Mouse (Mus musculus): Measurements from ENCODE around the gene Pde2a.
"Not testable (repeated sequence)": the region's sequence is repeated elsewhere in the genome, so short reads cannot be mapped to it uniquely, and the experiment has no call there.

Gene Pde2a

GRCm38 (mm10) chr7:101516460-101516859, 95.0 kb downstream of the Pde2a start:
- DNase-seq (ENCODE audit: low read depth, low spot score): peak; percentile 44

GRCm38 (mm10) chr7:101521696-101522095, 100.2 kb downstream of the Pde2a start:
- DNase-seq (ENCODE audit: low read depth, low spot score): no peak

- no peak for DNase-seq (ENCODE audit: low read depth, low spot score)
Observed at GRCm38 (mm10) chr7:101523205-101523604, 101.7 kb downstream of the Pde2a start.

GRCm38 (mm10) chr7:101526484-101526883, 105.0 kb downstream of the Pde2a start:
- DNase-seq (ENCODE audit: low read depth, low spot score): no peak

- DNase-seq (ENCODE audit: low read depth, low spot score): no peak
Observed at GRCm38 (mm10) chr7:101534428-101534827, 112.9 kb downstream of the Pde2a start.

- no peak for DNase-seq (ENCODE audit: low read depth, low spot score)
Observed at GRCm38 (mm10) chr7:101535102-101535501, 113.6 kb downstream of the Pde2a start.

GRCm38 (mm10) chr7:101535517-101535916, 114.0 kb downstream of the Pde2a start:
- DNase-seq (ENCODE audit: low read depth, low spot score): no peak

GRCm38 (mm10) chr7:101537541-101537940, 116.0 kb downstream of the Pde2a start:
- peak; percentile 17 for DNase-seq (ENCODE audit: low read depth, low spot score)

- peak; percentile 49 for DNase-seq (ENCODE audit: low read depth, low spot score)
Observed at GRCm38 (mm10) chr7:101538141-101538933, 116.8 kb downstream of the Pde2a start.

GRCm38 (mm10) chr7:101539774-101540173, 118.3 kb downstream of the Pde2a start:
- DNase-seq (ENCODE audit: low read depth, low spot score): peak; percentile 21

- no peak for DNase-seq (ENCODE audit: low read depth, low spot score)
Observed at GRCm38 (mm10) chr7:101540684-101541083, 119.2 kb downstream of the Pde2a start.

- DNase-seq (ENCODE audit: low read depth, low spot score): peak; percentile 85
Observed at GRCm38 (mm10) chr7:101541132-101541531, 119.6 kb downstream of the Pde2a start.

- DNase-seq (ENCODE audit: low read depth, low spot score): no peak
Observed at GRCm38 (mm10) chr7:101541734-101542133, 120.2 kb downstream of the Pde2a start.

GRCm38 (mm10) chr7:101547651-101548050, 126.2 kb downstream of the Pde2a start:
- DNase-seq (ENCODE audit: low read depth, low spot score): no peak

GRCm38 (mm10) chr7:101549266-101549665, 127.8 kb downstream of the Pde2a start:
- no peak for DNase-seq (ENCODE audit: low read depth, low spot score)

- DNase-seq (ENCODE audit: low read depth, low spot score): no peak
Observed at GRCm38 (mm10) chr7:101550686-101551485, 129.4 kb downstream of the Pde2a start.

GRCm38 (mm10) chr7:101551530-101551929, 130.0 kb downstream of the Pde2a start:
- DNase-seq (ENCODE audit: low read depth, low spot score): no peak

GRCm38 (mm10) chr7:101555473-101555872, 134.0 kb downstream of the Pde2a start:
- DNase-seq (ENCODE audit: low read depth, low spot score): not testable (repeated sequence)

GRCm38 (mm10) chr7:101557391-101557790, 135.9 kb downstream of the Pde2a start:
- no peak for DNase-seq (ENCODE audit: low read depth, low spot score)

- DNase-seq (ENCODE audit: low read depth, low spot score): not testable (repeated sequence)
Observed at GRCm38 (mm10) chr7:101559393-101559792, 137.9 kb downstream of the Pde2a start.
